Mouse (Mus musculus) central nervous system, embryonic 18 days (tissue): ENCODE results near the gene Gpr153. TPM values are rescaled to one million over a fixed set of nuclear protein-coding genes. Genes with fewer than 3 reads are reported as not detected.

ENCODE experiments used
- polyA plus RNA-seq: library from polyadenylated mRNA; depleted of rRNA; stranded (reverse); fragments of >200 nt; gene quantifications from 2 replicates; pipeline ENCODE4 v1.2.3, GENCODE M21; 2012; rRNA removed

The Gpr153 gene
- 39.6 and 45.3 TPM in 2 replicates for polyA plus RNA-seq

DNA sequence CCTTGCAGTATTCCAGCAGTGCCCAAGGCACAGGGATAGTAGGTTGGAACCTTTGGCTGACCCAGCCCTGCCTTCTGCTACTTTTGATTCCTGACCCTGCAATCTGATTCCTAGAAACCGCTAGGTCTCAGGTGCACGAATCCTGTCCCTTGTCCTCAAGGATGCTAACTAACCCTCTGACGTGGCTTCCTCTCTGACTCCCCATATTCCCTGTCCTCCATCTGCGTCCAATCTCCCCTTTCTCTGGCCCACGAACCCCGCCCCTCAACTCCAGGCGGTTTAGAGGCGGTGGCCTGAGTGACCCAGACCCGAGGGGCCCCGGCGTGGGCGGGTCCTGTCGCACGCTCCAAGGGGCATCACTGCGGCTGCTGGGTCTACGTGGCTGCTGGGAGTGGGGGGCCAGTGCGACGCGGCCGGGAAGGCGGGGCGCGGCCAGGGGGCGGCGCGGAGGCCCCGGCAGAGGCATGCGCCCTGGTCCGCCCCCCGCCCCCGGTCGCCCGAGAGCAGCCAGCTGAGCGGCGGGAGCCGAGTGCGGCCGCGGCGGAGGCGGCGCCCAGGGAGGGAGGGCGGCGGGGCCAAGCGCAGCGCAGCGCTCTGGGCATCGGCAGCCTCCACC is at the start of gene Gpr153:
TSS of gene Gpr153 (plus strand) at position 612 of the 616 bp plus-strand sequence.

DNA sequence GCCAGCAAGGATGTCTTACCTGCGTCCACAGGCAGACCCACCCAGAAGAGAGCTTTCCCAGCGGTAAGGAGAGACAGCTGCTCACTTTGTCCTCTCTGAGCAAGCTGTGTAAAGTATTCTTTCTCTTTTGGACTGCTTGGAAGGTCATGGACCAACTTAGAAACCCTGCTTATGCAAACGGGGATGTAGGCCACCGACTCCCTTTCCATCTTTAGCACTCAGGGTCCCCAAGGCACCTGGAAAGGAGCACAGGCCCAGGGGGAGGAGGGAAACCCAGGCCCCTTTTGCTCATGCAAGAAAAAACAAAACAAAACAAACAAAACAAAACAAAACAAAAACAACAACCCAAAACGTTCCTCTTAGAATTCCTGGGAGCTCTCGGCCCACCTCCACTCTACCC is 17.5 kb downstream of the Gpr153 start, which contains the start of gene Hes3:
TSS of gene Hes3 (minus strand) at position 101 of the 400 bp plus-strand sequence.

DNA sequence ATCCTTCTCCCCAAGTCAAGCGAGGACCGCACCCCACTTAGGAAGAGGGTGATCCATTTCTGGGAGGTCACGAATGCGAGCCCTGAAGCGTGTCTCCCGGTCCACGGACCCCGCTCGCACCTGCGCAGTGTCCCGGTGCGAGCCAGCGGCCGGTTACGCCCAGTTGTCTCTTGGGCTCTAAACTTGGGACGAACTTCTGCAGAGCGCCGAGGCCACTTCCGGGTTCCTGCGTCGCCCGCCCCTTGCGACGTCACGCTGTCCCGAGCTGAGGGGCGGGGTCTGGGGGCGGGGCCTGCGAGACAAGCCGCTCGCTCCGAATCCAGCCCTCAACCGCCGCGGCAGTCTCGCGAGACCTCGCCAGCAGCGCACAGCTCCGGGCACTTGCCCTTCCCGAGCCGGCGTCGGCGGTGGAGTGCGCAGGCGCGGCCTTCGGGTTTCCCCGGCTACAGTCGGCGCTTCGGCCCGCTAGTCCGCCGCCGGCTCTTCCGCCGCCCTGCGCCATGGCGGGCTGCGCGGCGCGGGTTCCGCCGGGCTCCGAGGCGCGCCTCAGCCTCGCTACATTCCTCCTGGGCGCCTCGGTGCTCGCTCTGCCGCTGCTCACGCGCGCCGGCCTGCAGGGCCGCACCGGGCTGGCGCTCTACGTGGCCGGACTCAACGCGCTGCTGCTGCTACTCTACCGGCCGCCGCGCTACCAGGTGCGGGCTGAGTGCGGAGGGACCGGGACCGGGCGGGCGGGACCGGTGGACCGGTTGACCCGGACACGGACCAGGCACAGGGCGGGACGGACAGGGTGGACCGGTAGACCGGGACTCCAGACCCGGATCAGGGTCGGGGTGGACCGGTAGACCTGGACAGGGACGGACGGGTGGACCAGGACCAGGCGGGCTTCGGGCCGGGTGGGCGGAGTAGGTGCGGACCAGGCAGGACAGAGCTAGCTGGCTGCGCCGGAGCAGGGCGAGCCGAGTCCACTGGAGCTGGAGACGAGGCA is 23.1 kb downstream of the Gpr153 start, which contains the start of gene Icmt:
TSS of gene Icmt (plus strand) at position 354 of the 988 bp plus-strand sequence.

DNA sequence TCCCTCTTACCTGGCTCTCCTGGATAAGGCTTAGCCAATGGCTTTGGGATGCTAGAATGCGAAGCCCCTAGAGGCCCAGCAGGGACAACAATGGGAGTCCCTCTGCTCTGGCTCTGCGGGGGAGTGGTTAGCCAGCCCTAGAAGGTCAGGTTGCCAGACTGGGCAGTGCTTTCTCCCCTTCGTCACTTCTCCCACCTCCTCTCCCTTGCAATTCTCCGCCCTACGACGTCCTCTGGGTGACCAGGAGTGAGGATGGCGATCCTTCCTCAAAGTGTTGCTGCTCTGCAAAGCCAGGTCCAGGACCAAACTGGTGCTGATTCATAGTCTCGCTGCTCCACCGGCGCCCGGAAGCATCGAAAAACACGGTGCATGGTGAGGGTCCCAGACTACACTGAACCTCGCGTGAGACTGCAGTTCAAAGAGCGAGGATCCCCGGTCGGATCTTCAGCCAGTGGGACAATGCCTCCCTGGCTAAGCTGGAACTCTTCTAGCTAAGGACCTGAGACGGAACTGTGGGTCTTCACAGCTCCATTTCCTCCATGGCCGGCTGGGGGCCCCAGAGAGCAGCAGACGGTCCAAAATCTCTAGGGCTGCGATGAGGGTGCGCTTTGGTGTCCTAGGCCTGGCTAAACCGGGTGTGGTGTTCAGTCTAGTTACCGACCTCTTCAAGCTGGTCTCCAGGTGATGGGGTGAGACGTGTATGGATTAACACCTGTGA is 44.6 kb downstream of the Gpr153 start, which contains the start of gene Rnf207:
TSS of gene Rnf207 (minus strand) at position 477 of the 718 bp plus-strand sequence.

DNA sequence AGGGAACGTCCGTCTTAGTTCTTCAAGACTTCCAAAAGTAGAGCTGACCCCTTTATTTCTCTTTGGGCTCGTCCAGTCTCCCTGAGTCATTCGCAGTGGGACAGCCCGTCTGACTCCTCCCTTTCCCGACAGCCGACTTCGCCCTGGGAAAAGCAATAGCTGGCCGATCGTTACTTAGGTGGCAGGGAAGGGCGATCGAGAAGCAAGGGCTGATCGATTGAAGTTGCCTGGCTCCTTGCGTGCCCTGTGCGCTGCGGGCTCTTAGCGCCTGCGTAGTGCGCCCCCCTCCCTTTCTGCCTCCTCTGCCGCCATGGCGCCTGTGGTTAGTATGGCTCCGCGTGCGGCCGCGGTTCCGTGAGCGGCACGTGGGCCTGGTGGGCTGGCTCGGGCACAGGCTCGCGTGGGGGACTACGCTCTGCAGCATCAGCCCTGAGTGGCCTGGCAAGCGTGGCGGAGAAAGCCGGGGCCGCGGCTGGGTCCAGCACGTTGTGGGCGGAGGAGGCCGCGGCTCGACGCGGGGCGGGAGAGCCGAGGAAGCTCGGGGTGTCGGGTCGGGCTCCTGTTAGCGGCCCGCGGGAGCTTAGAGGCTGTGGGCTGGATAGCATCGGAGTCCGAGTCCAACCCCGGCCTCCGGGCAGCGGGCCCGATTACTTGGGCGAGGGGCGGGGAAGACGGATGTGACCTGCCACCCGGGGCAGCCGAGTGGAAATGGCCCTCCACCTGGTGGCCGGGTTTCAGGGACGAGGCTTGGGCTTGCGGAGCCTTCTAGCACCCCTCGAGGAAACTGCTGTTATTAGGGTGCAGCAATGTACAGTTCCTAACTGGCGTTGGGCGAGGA is 51.8 kb downstream of the Gpr153 start, which contains the start of gene Rpl22:
TSS of gene Rpl22 (plus strand) at position 169 of the 838 bp plus-strand sequence.

Other genes with a start within 250 kb of the Gpr153 start
- 27.6 and 29.1 TPM in 2 replicates for gene Zbtb48, start 246.6 kb upstream of the Gpr153 start, polyA plus RNA-seq
- 0.45 and 0.56 TPM in 2 replicates for gene Tas1r1, start 235.7 kb upstream of the Gpr153 start, polyA plus RNA-seq
- 22.1 and 22.2 TPM in 2 replicates for gene Nol9, start 234.9 kb upstream of the Gpr153 start, polyA plus RNA-seq
- 13.2 and 14.8 TPM in 2 replicates for gene Plekhg5, start 201.7 kb upstream of the Gpr153 start, polyA plus RNA-seq
- gene Tnfrsf25, start 158.3 kb upstream of the Gpr153 start, polyA plus RNA-seq: 3.6 and 4.4 TPM in 2 replicates
- gene Espn, start 121.9 kb upstream of the Gpr153 start, polyA plus RNA-seq: 0.30 and 0.36 TPM in 2 replicates
- 0.03 and 0.04 TPM in 2 replicates for gene Hes2, start 115.4 kb upstream of the Gpr153 start, polyA plus RNA-seq
- 276 and 301 TPM in 2 replicates for gene Acot7, start 96.1 kb upstream of the Gpr153 start, polyA plus RNA-seq
- gene Hes3, start 17.4 kb downstream of the Gpr153 start, polyA plus RNA-seq: 0.12 and 0.16 TPM in 2 replicates
- gene Icmt, start 23.0 kb downstream of the Gpr153 start, polyA plus RNA-seq: 19.3 and 21.4 TPM in 2 replicates
- 8.8 and 9.8 TPM in 2 replicates for gene Rnf207, start 44.8 kb downstream of the Gpr153 start, polyA plus RNA-seq
- 370 and 387 TPM in 2 replicates for gene Rpl22, start 51.5 kb downstream of the Gpr153 start, polyA plus RNA-seq
- gene Chd5, start 64.4 kb downstream of the Gpr153 start, polyA plus RNA-seq: 40.6 and 48.9 TPM in 2 replicates
- gene Nphp4, start 202.5 kb downstream of the Gpr153 start, polyA plus RNA-seq: 6.4 and 6.9 TPM in 2 replicates
- 14.8 and 16.2 TPM in 2 replicates for gene Kcnab2, start 203.6 kb downstream of the Gpr153 start, polyA plus RNA-seq